Mouse (Mus musculus) G1E (cell line): ENCODE data around the gene Eml3. TPM values are rescaled to one million over a fixed set of nuclear protein-coding genes. Genes with fewer than 3 reads are reported as not detected.

Source experiments
- ATAC-seq: 2 replicates; pipeline ENCODE4 v1.8.0; 2016; ENCODE audit warnings: mild to moderate bottlenecking; ENCODE audit not compliant: insufficient number of reproducible peaks, poor library complexity, low FRiP score, severe bottlenecking; ENCODE audit errors: extremely low read depth
- DNase-seq: peaks from one replicate; pipeline ENCODE4 v3.0.0; 2012; ENCODE audit warnings: low spot score
- H3K27me3 ChIP-seq: 2 replicates; pipeline ENCODE4 v1.6.1; 2012; ENCODE audit warnings: mild to moderate bottlenecking, low read length, inconsistent platforms; ENCODE audit not compliant: insufficient read depth
- H3K36me3 ChIP-seq: replicated peaks from 2 replicates; pipeline ENCODE3; 2012; ENCODE audit warnings: mild to moderate bottlenecking, inconsistent platforms
- H3K4me1 ChIP-seq: 2 replicates; pipeline ENCODE4 v1.6.1; 2012; ENCODE audit warnings: low read depth, low read length, inconsistent platforms, mixed read lengths; ENCODE audit not compliant: insufficient read depth
- H3K4me3 ChIP-seq: 2 replicates; pipeline ENCODE4 v1.5.1; 2012; ENCODE audit warnings: low read depth, mild to moderate bottlenecking, inconsistent platforms, low read length, moderate library complexity, mixed read lengths
- H3K9me3 ChIP-seq: replicated peaks from 2 replicates; pipeline ENCODE4 v1.6.1; 2012; ENCODE audit warnings: inconsistent platforms
- CTCF ChIP-seq: IDR thresholded peaks from 2 replicates; pipeline ENCODE4 v1.5.1; 2012; ENCODE audit warnings: low read depth, low read length, inconsistent platforms, mixed read lengths
- GATA1 ChIP-seq: IDR thresholded peaks from 2 replicates; pipeline ENCODE4 v1.6.1; 2012; ENCODE audit warnings: borderline replicate concordance, low read length, inconsistent platforms, mixed read lengths
- GATA2 ChIP-seq: IDR thresholded peaks from 2 replicates; pipeline ENCODE4 v1.6.1; 2012; ENCODE audit warnings: low read depth, low read length, inconsistent platforms, borderline replicate concordance
- POLR2AphosphoS5 ChIP-seq: IDR thresholded peaks from 2 replicates; pipeline ENCODE4 v1.6.1; 2012; ENCODE audit warnings: low read depth, low read length, inconsistent platforms; ENCODE audit not compliant: insufficient replicate concordance
- TAL1 ChIP-seq: conservative IDR thresholded peaks from 2 replicates; pipeline ENCODE4 v1.6.1; 2012; ENCODE audit warnings: low read depth, low read length, inconsistent platforms, mixed read lengths
- polyA plus RNA-seq: library from polyadenylated mRNA; stranded (reverse); fragments of >175 nt; gene quantifications from 2 replicates; pipeline ENCODE4 v1.2.3, GENCODE M21; 2012
- total RNA-seq, 2 experiments: library from RNA; stranded (forward) in 1 of 2; stranded (reverse) in 1 of 2; fragments of 200-1000 nt in 1 of 2; fragments of >200 nt in 1 of 2; fragmentation: Nextera tagmentation in 1 of 2; gene quantifications; 2 replicates each; pipeline ENCODE4 v1.2.3; 2014 to 2017

Gene Eml3
- total and polyA plus RNA-seq, 3 experiments: 24.7 to 111 (median 42.5) TPM

- Histone ChIP-seq H3K27me3 (no peaks in the 10 kb centered on the region), H3K4me3 (no peak overlapping the region), H3K36me3 (peaks cover 86% of the 10 kb centered on the region), H3K4me1 (peaks cover 5% of the 10 kb centered on the region; the same call in 1 of the 2 replicates), H3K9me3 (no peaks in the 10 kb centered on the region)
- DNase-seq (no peak), ATAC-seq (no peak)
- TF ChIP-seq GATA1 (no peak), GATA2 (no peak), CTCF (no peak), TAL1 (no peak), POLR2AphosphoS5 (no peak)
These were observed 15.1 kb upstream of the Eml3 start for GRCm38 (mm10) chr19:8914212-8914611.

DNA sequence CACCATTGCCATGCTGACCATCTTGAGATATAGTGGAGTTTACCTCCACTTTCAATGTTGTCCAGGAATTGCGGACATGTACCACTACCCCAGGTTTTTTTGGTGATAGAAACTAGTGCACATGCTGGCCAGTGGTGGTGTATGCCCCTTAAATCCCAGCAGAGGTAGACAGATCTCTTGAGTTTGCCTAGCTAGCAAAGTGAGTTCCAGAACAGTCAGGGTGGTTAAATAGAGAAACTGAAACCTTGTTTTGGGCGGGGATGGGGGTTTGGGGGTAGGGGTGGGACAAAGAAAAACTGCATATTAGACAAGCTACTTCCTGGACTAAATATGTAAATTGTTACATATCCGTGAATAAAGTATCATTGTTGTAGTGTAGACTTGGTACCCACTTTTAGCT lies 10.4 kb upstream of the Eml3 start:
- H3K4me3 ChIP-seq: no peak overlapping the region
- no peaks in the 10 kb centered on the region for H3K27me3 ChIP-seq
- ATAC-seq (no peak), DNase-seq (no peak)
- no peaks in the 10 kb centered on the region for H3K9me3 ChIP-seq
- no peak for TF ChIP-seq GATA2
- no peak for TF ChIP-seq CTCF
- no peak for TF ChIP-seq TAL1
- no peak for TF ChIP-seq POLR2AphosphoS5
- no peak for TF ChIP-seq GATA1
- H3K4me1 ChIP-seq: peaks cover 45% of the 10 kb centered on the region
- H3K36me3 ChIP-seq: peaks cover 57% of the 10 kb centered on the region

DNA sequence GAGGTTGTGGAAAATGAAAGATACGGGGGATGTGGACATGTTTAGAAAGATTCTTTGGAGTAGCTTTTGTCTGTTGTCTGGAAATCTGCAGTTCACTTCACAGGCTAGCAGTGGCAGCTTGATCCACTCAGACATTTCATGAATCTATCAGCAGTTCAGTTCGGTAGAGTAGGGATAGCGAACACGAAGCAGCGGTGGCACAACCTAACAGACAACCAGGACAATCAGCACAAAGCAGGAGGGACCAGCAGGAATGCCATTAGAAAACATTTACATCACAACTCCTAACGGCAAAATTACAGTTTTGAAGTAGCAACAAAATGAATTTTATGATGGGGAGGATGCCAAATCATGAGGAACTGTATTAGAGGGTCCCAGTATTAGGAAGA lies 9.7 kb upstream of the Eml3 start:
- no peak for TF ChIP-seq POLR2AphosphoS5
- TF ChIP-seq GATA2: no peak
- TF ChIP-seq TAL1: no peak
- no peak for TF ChIP-seq GATA1
- no peak for TF ChIP-seq CTCF
- H3K9me3 ChIP-seq: no peaks in the 10 kb centered on the region
- no peaks in the 10 kb centered on the region for H3K27me3 ChIP-seq
- peaks cover 51% of the 10 kb centered on the region for H3K4me1 ChIP-seq
- ATAC-seq (no peak), DNase-seq (no peak)
- H3K36me3 ChIP-seq: peaks cover 56% of the 10 kb centered on the region
- H3K4me3 ChIP-seq: peak overlapping the region; percentile 85

GRCm38 (mm10) chr19:8920073-8920736 lies 9.1 kb upstream of the Eml3 start, which contains the start of gene B3gat3:
Gene B3gat3 (plus strand): TSS chr19:8920374.
- TF ChIP-seq CTCF (no peak), POLR2AphosphoS5 (no peak), GATA1 (no peak), GATA2 (no peak), TAL1 (no peak)
- DNase-seq (peak; percentile 74), ATAC-seq (peak; percentile 85)
- peak within 1 kb of the TSS; percentile 85 for H3K4me3 ChIP-seq
- peaks cover 53% of the 10 kb centered on the region for H3K36me3 ChIP-seq
- no peaks in the 10 kb centered on the region for H3K27me3 ChIP-seq
- H3K4me1 ChIP-seq: peaks cover 53% of the 10 kb centered on the region
- H3K9me3 ChIP-seq: no peaks in the 10 kb centered on the region

DNA sequence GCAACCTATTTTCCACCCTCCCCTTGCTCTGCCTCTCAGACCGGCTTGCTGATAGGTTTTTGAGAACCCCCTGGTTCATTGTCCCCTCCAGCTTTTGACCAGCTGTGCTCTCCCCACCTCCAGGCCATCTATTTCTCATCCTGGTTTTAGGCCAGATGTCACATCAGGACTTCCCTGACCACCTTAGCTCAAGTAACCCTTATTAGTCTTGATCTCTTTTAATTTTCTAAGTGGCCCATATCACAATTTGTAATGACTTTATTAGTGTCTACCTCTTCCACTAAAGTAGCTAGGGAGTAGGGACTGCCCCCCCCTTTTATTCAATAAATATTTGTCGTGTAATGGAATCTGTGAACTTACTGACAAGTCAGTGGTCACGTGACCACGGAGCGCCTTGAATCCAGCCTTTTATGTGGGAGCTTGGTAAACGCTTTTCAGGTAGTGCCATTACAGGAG lies 8.5 kb upstream of the Eml3 start:
- peaks cover 60% of the 10 kb centered on the region for H3K4me1 ChIP-seq
- no peak for DNase-seq
- H3K9me3 ChIP-seq: no peaks in the 10 kb centered on the region
- no peak for TF ChIP-seq POLR2AphosphoS5
- no peak for TF ChIP-seq CTCF
- H3K27me3 ChIP-seq: no peaks in the 10 kb centered on the region
- H3K4me3 ChIP-seq: peak overlapping the region; percentile 85
- ATAC-seq: no peak
- peaks cover 53% of the 10 kb centered on the region for H3K36me3 ChIP-seq

- TF ChIP-seq TAL1: no peak
- no peak for TF ChIP-seq GATA2
- TF ChIP-seq POLR2AphosphoS5: no peak
- TF ChIP-seq CTCF: no peak
- no peak for TF ChIP-seq GATA1
- DNase-seq: no peak
- Histone ChIP-seq H3K4me3 (peak overlapping the region; percentile 85), H3K9me3 (no peaks in the 10 kb centered on the region), H3K36me3 (peaks cover 53% of the 10 kb centered on the region), H3K27me3 (no peaks in the 10 kb centered on the region), H3K4me1 (peaks cover 69% of the 10 kb centered on the region)
- ATAC-seq: no peak
These were observed 7.6 kb upstream of the Eml3 start for GRCm38 (mm10) chr19:8921741-8922140.

- Histone ChIP-seq H3K4me3 (peak overlapping the region; percentile 66; the same call in 1 of the 2 replicates), H3K27me3 (no peaks in the 10 kb centered on the region), H3K4me1 (peaks cover 93% of the 10 kb centered on the region), H3K36me3 (peaks cover 75% of the 10 kb centered on the region), H3K9me3 (no peaks in the 10 kb centered on the region)
- TF ChIP-seq GATA2: no peak
- TF ChIP-seq GATA1: no peak
- no peak for TF ChIP-seq POLR2AphosphoS5
- no peak for TF ChIP-seq TAL1
- no peak for TF ChIP-seq CTCF
- DNase-seq (no peak), ATAC-seq (no peak)
These were observed 2.6 kb upstream of the Eml3 start for GRCm38 (mm10) chr19:8926766-8927165.
